Mouse (Mus musculus) embryonic fibroblast, embryonic 13.5 days (primary cell): ENCODE results near the gene Cchcr1. TPM values are rescaled to one million over a fixed set of nuclear protein-coding genes. Genes with fewer than 3 reads are reported as not detected.
A peak's percentile ranks its signal among the peaks of the same experiment; 100 is the strongest.

ENCODE experiments used
- H3K27ac ChIP-seq: 2 replicates; pipeline ENCODE4 v1.5.1; 2012; ENCODE audit warnings: low read length, control low read depth, inconsistent platforms; ENCODE audit not compliant: insufficient read depth
- H3K4me1 ChIP-seq: 2 replicates; pipeline ENCODE4 v1.6.1; 2011; ENCODE audit warnings: low read length; ENCODE audit not compliant: control insufficient read depth, insufficient read depth
- H3K4me3 ChIP-seq: 2 replicates; pipeline ENCODE4 v1.5.1; 2011; ENCODE audit warnings: mild to moderate bottlenecking, control low read depth, low read length; ENCODE audit not compliant: insufficient read depth
- CTCF ChIP-seq: IDR thresholded peaks from 2 replicates; pipeline ENCODE4 v1.5.1; 2011; ENCODE audit warnings: mild to moderate bottlenecking, control low read depth, low read length, moderate library complexity, borderline replicate concordance; ENCODE audit not compliant: insufficient read depth
- POLR2A ChIP-seq: IDR thresholded peaks from 2 replicates; pipeline ENCODE4 v1.6.1; 2011; ENCODE audit warnings: low read depth, mild to moderate bottlenecking, control low read depth, low read length, moderate library complexity
- polyA plus RNA-seq: library from polyadenylated mRNA; stranded (reverse); fragments of >200 nt; gene quantifications from 2 replicates; pipeline ENCODE4 v1.2.4, GENCODE M21; 2011; ENCODE audit warnings: low read depth; ENCODE audit not compliant: missing spikeins, insufficient read length

Gene Cchcr1
- polyA plus RNA-seq, 1 experiment, result 22.8 TPM

GRCm38 (mm10) chr17:35514756-35515155, 2.1 kb upstream of the Cchcr1 start:
- no peak overlapping the region for H3K27ac ChIP-seq
- TF ChIP-seq POLR2A, result no peak
- H3K4me3 ChIP-seq, result 0 out of 2 replicates have a peak overlapping the region, but pooled peaks have one; percentile 23
- peaks cover 18% of the 10 kb centered on the region for H3K4me1 ChIP-seq

DNA sequence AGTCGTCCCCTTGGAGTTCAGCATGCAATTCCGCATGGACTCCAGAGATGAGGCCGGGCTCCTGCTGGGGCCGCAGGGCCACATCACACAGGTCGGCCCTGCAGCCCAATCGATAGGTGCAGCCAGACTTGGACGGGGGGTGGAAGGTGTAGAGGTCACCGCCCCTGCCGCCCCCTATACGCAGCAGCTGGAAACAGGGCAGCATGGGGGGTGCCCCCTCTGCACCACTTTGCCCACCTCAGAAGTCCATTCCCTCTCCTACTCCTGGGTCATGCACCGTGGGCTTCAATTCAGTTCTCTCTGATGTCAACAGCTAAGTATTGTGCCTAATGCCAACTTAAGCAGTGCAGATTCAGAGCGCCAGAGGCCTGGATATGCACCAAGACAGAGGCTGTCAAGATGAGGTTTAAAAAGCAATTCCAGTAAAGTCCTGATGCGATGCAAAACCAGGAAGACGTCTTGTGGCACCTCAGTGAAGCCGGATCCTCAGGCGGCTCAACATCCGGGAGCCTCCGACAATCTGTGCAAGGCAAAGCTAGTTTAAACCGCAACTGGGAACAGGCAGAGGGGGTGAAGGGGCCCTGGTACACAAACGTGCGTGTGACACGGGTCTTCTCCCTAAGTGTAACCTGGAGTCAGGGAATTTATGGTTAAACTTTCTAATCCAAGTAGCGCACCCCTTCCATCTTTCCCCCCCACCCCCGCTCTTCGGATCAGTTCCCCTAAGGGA, 824 bp upstream of the Cchcr1 start:
- TF ChIP-seq CTCF (no peak), POLR2A (0 out of 2 replicates have a peak, but pooled peaks have one; percentile 13)
- H3K4me1 ChIP-seq, result peaks cover 18% of the 10 kb centered on the region
- peak overlapping the region; percentile 62 for H3K4me3 ChIP-seq
- no peak overlapping the region for H3K27ac ChIP-seq

DNA sequence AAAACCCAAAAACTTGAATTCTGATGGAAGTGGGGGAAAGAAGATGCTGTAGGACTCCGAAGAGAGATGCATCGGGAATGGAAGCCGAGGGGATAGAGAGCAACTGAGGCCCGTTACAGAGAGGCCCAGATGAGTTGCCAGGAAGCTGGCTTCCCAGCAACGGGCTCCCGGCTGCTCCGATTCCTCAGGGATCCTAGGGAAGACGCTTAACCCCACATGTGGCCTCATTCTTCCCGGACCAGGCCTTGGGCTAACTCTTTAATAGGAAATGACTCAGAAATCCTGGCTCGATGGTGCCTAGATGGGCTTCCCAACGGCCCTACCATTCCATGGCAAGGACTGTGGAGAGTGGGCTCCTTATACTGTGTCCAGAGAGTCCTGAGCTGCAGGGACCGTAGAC, 626 bp downstream of the Cchcr1 start:
- Histone ChIP-seq H3K4me1 (peaks cover 18% of the 10 kb centered on the region), H3K27ac (peak overlapping the region; percentile 48)

GRCm38 (mm10) chr17:35524354-35524753, 7.5 kb downstream of the Cchcr1 start:
- Histone ChIP-seq H3K27ac (no peak overlapping the region), H3K4me3 (no peak overlapping the region), H3K4me1 (no peaks in the 10 kb centered on the region)
- no peak for TF ChIP-seq POLR2A
- TF ChIP-seq CTCF, result no peak

More for the DNA sequence above, 626 bp downstream of the Cchcr1 start:
- H3K4me3 ChIP-seq, result peak overlapping the region; percentile 55
- TF ChIP-seq CTCF, result no peak
- no peak for TF ChIP-seq POLR2A

- TF ChIP-seq POLR2A (no peak), CTCF (no peak)
- H3K4me3 ChIP-seq, result no peak overlapping the region
- H3K4me1 ChIP-seq, result no peaks in the 10 kb centered on the region
- no peak overlapping the region for H3K27ac ChIP-seq
These were observed 9.7 kb downstream of the Cchcr1 start for GRCm38 (mm10) chr17:35526644-35527043.

GRCm38 (mm10) chr17:35532360-35532759, 15.5 kb downstream of the Cchcr1 start:
- H3K4me1 ChIP-seq, result no peaks in the 10 kb centered on the region
- no peak overlapping the region for H3K4me3 ChIP-seq
- TF ChIP-seq CTCF, result no peak
- TF ChIP-seq POLR2A, result no peak
- H3K27ac ChIP-seq, result no peak overlapping the region

DNA sequence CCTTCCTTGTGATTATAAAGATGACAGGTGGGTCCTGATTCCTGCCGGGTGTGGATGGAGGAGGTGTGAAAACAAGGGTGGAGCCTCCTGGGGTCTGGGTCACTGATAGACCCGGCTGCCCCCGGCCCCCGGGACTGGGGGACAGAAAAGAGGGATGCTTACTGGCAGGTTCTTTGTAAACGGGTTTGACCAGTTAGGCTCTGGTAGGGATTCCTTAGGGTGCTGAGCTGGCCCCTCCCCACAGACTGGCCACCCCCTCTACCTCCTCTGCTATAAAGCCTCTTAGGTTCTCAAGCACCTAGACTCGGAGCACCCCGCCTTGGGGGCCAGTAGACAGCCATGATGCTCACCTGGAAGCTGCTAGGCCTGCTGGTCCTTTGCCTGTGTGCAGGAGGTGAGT, 16.0 kb downstream of the Cchcr1 start, which contains the start of gene Psors1c2:
TSS of gene Psors1c2 (plus strand) at position 301 of the 400 bp plus-strand sequence.
- no peak within 1 kb of the TSS for H3K27ac ChIP-seq
- H3K4me1 ChIP-seq, result no peaks in the 10 kb centered on the region
- no peak for TF ChIP-seq POLR2A
- TF ChIP-seq CTCF, result no peak
- no peak within 1 kb of the TSS for H3K4me3 ChIP-seq

DNA sequence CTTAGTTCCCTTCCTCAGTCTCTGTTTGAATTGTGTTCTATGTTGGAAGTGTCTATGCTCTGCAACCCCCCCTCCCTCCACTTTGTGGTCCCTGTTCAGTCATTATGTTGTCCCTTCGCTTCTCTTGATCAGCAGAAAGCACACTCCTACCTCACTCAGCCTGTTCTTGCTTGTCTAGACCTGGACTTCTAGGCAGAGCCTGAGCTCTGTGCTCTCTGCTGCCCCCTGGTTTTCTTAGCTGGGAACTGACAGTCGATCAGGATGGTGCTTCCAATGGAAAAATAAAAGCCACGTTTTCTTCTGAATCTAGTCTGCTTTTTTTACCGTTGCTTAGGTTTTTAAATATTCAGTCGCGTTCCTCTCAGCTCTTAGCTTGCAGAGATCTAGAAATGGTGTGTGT, 17.4 kb downstream of the Cchcr1 start:
- Histone ChIP-seq H3K4me3 (no peak overlapping the region), H3K27ac (no peak overlapping the region), H3K4me1 (no peaks in the 10 kb centered on the region)
- TF ChIP-seq POLR2A (no peak), CTCF (peak; percentile 74)

GRCm38 (mm10) chr17:35537421-35537820, 20.5 kb downstream of the Cchcr1 start:
- Histone ChIP-seq H3K27ac (no peak overlapping the region), H3K4me1 (no peaks in the 10 kb centered on the region), H3K4me3 (no peak overlapping the region)
- no peak for TF ChIP-seq CTCF
- no peak for TF ChIP-seq POLR2A

DNA sequence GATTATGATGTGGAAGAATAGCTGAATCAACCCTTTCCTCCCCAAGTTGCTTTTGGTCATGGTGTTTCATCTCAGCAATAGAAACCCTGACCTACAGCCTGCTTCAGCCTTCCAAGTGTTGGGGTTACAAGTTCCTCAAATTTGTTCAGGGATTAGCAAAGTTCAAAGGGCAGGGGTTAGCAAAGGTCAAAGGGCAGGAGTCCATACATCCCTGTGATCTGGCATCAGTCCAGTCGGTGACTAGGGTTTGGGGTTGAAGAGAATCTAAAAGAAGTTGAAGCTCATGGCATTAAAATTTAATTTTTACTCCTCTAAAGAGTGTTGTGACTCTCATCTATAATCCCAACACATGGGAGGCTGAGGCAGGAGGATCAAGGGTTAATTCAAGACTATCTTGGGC, 21.6 kb downstream of the Cchcr1 start:
- Histone ChIP-seq H3K4me3 (no peak overlapping the region), H3K4me1 (no peaks in the 10 kb centered on the region), H3K27ac (no peak overlapping the region)
- TF ChIP-seq POLR2A, result no peak
- TF ChIP-seq CTCF, result no peak

DNA sequence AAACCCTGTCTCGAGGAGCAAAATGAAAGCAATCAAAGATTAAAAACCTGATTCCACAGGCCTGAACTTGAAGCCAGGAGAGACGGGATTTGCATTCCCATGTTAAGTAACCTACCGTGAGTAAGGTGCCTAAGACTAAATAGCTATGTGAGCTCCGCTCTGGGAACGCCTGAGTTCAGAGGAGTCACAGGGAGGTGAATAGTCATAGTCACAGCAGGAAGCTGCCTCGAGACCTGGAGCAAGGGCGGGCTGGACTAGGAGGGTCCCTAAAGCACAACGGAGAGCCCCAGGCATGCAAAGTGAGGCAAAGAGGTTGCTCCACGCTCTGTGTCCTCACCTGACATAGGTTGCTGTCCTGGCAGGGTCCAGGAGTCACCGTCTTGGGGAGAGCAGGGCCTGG, 22.6 kb downstream of the Cchcr1 start:
- no peaks in the 10 kb centered on the region for H3K4me1 ChIP-seq
- no peak overlapping the region for H3K4me3 ChIP-seq
- no peak for TF ChIP-seq CTCF
- TF ChIP-seq POLR2A, result no peak
- H3K27ac ChIP-seq, result no peak overlapping the region
